Mouse (Mus musculus) midbrain, embryonic 11.5 days (tissue): ENCODE measurements around the gene Inka1. TPM values are rescaled to one million over a fixed set of nuclear protein-coding genes. Genes with fewer than 3 reads are reported as not detected.

Experiments
- polyA plus RNA-seq: library from polyadenylated mRNA; unstranded; fragments of >200 nt; fragmentation: Nextera tagmentation; extraction: Ambion mirVana; gene quantifications from 2 replicates; pipeline ENCODE4 v1.2.1, GENCODE M21; 2014

Inka1 gene
- polyA plus RNA-seq, 1 experiment from 2014 or later: 25.3 TPM

Other genes starting within 250 kb of the Inka1 start
- gene Rbm5, start 214.9 kb downstream of the Inka1 start, polyA plus RNA-seq: 186 and 191 TPM in 2 replicates
- gene Rbm6, start 112.6 kb downstream of the Inka1 start, polyA plus RNA-seq: 104 and 114 TPM in 2 replicates
- gene Mon1a, start 97.7 kb downstream of the Inka1 start, polyA plus RNA-seq: 14.8 and 16.8 TPM in 2 replicates
- 0.60 and 0.80 TPM in 2 replicates for gene Mst1r, start 79.0 kb downstream of the Inka1 start, polyA plus RNA-seq
- gene Actl11, start 57.4 kb downstream of the Inka1 start, polyA plus RNA-seq: not detected in 2 replicates
- 6.3 and 6.7 TPM in 2 replicates for gene Camkv, start 50.2 kb downstream of the Inka1 start, polyA plus RNA-seq
- 27.7 and 37.2 TPM in 2 replicates for gene Traip, start 35.7 kb downstream of the Inka1 start, polyA plus RNA-seq
- 5.5 and 7.5 TPM in 2 replicates for gene Uba7, start 10.4 kb downstream of the Inka1 start, polyA plus RNA-seq
- gene Gm20661, start 2.8 kb downstream of the Inka1 start, polyA plus RNA-seq: 0.74 and 1.2 TPM in 2 replicates
- gene Cdhr4, start 6.6 kb upstream of the Inka1 start, polyA plus RNA-seq: 2.2 and 3.3 TPM in 2 replicates
- 0.82 TPM in 1 of 2 replicates, not detected in the other for gene Gm20662, start 10.5 kb upstream of the Inka1 start, polyA plus RNA-seq
- 31.6 and 34.8 TPM in 2 replicates for gene Ip6k1, start 16.6 kb upstream of the Inka1 start, polyA plus RNA-seq
- gene Gmppb, start 63.4 kb upstream of the Inka1 start, polyA plus RNA-seq: 18.3 and 19.2 TPM in 2 replicates
- 1.5 and 2.0 TPM in 2 replicates for gene Amigo3, start 67.3 kb upstream of the Inka1 start, polyA plus RNA-seq
- 0.47 and 0.78 TPM in 2 replicates for gene Mst1, start 94.6 kb upstream of the Inka1 start, polyA plus RNA-seq
- 27.2 and 29.2 TPM in 2 replicates for gene Rnf123, start 97.5 kb upstream of the Inka1 start, polyA plus RNA-seq
- gene Apeh, start 108.7 kb upstream of the Inka1 start, polyA plus RNA-seq: 53.0 and 67.3 TPM in 2 replicates
- 2.4 TPM in 2 replicates for gene Bsn, start 204.5 kb upstream of the Inka1 start, polyA plus RNA-seq